Mouse (Mus musculus) erythroblast, embryonic 14.5 days (primary cell): ENCODE data around the gene Zfp618. TPM values are rescaled to one million over a fixed set of nuclear protein-coding genes. Genes with fewer than 3 reads are reported as not detected.

Source experiments
- H3K27me3 ChIP-seq: 2 replicates; pipeline ENCODE4 v1.6.1; 2012; ENCODE audit warnings: inconsistent platforms; ENCODE audit not compliant: control insufficient read depth
- H3K36me3 ChIP-seq: 2 replicates; pipeline ENCODE4 v1.6.1; 2012; ENCODE audit warnings: mild to moderate bottlenecking, inconsistent platforms; ENCODE audit not compliant: control insufficient read depth
- H3K4me1 ChIP-seq: 2 replicates; pipeline ENCODE4 v1.6.1; 2012; ENCODE audit warnings: inconsistent platforms; ENCODE audit not compliant: control insufficient read depth
- H3K4me3 ChIP-seq: replicated peaks from 2 replicates; pipeline ENCODE3; 2012; ENCODE audit warnings: moderate library complexity, mild to moderate bottlenecking, inconsistent platforms
- H3K9me3 ChIP-seq: 2 replicates; pipeline ENCODE4 v1.6.1; 2012; ENCODE audit warnings: low read length, inconsistent platforms, mixed read lengths; ENCODE audit not compliant: control insufficient read depth
- GATA1 ChIP-seq: IDR thresholded peaks from 2 replicates; pipeline ENCODE4 v1.6.1; 2012; ENCODE audit warnings: low read length, inconsistent platforms, mixed read lengths
- TAL1 ChIP-seq: IDR thresholded peaks from 3 replicates; pipeline ENCODE4 v1.6.1; 2012; ENCODE audit warnings: low read length, inconsistent platforms, mixed read lengths
- polyA plus RNA-seq: library from polyadenylated mRNA; stranded (reverse); fragments of >175 nt; gene quantifications from 2 replicates; pipeline ENCODE4 v1.2.3, GENCODE M21; 2012

The Zfp618 gene
- polyA plus RNA-seq, 1 experiment: not detected

GRCm38 (mm10) chr4:62993190-62993589 lies 27.8 kb downstream of the Zfp618 start:
- TF ChIP-seq GATA1 (no peak), TAL1 (no peak)
- Histone ChIP-seq H3K4me3 (no peak overlapping the region), H3K27me3 (no peaks in the 10 kb centered on the region), H3K4me1 (no peaks in the 10 kb centered on the region), H3K9me3 (peaks cover 12% of the 10 kb centered on the region), H3K36me3 (no peaks in the 10 kb centered on the region)

DNA sequence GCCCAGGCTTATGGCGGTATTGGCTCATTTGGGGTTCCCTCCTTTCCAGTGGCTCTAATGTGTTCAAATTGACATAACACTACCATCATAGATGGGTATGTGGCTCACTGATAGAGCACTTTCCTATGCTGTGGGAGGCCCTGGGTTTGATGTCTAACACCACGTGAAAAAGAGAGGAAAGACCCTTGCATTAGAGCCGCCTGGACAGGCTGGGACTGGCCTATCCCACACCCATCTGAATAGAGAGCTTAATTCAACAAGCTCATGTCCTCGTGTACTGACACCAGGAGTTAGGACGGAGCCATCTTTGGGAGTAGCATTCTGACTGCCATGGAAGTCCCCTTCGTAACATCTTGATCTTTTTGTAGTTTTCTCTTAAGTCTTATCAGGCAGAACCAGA lies 32.2 kb downstream of the Zfp618 start:
- TF ChIP-seq GATA1 (no peak), TAL1 (no peak)
- no peaks in the 10 kb centered on the region for H3K36me3 ChIP-seq
- no peak overlapping the region for H3K4me3 ChIP-seq
- no peaks in the 10 kb centered on the region for H3K9me3 ChIP-seq
- H3K27me3 ChIP-seq: no peaks in the 10 kb centered on the region
- H3K4me1 ChIP-seq: no peaks in the 10 kb centered on the region

DNA sequence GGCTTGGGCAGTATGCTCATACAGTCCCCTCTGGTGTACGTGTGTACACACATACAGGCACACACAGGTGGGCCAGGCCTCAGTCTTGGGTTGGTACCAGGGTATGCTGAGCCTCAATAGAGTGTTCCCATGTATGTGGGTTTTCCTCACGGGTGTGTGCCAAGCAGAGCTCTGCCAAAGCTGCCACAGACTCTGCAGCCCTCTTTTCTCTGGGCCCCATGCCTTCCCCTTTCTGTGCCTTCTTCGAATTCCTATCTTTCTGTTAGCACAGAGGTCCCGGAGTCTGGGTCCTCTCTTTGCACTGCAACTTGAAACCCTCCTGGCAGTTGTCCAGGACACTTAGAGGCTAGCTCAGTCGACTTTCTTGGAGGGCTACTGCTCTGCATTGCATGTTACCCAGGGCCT lies 33.1 kb downstream of the Zfp618 start:
- no peak for TF ChIP-seq GATA1
- no peak for TF ChIP-seq TAL1
- Histone ChIP-seq H3K9me3 (no peaks in the 10 kb centered on the region), H3K36me3 (no peaks in the 10 kb centered on the region), H3K27me3 (no peaks in the 10 kb centered on the region), H3K4me1 (no peaks in the 10 kb centered on the region), H3K4me3 (no peak overlapping the region)

GRCm38 (mm10) chr4:62998908-62999307 lies 33.5 kb downstream of the Zfp618 start:
- H3K36me3 ChIP-seq: no peaks in the 10 kb centered on the region
- H3K27me3 ChIP-seq: no peaks in the 10 kb centered on the region
- TF ChIP-seq GATA1: no peak
- no peak for TF ChIP-seq TAL1
- H3K4me3 ChIP-seq: no peak overlapping the region
- H3K9me3 ChIP-seq: no peaks in the 10 kb centered on the region
- H3K4me1 ChIP-seq: no peaks in the 10 kb centered on the region

DNA sequence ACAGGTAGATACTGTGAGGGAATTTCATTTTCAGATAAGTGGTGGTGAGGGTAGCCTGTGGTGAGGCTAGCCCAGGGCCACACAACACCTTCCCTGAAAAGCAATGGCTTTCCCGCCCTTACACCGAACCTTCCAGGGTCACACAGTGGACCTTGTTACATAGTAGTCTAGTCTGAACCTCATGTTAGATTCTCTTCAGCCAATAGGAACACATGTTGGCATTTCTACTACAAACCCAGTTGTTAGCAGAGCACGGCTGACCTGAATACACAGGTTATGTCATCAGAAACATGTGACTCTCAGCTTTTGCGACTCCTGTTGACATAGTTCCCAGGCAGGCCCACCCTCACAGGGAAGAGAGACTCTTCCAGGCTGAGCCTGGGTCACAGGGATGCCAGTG lies 33.9 kb downstream of the Zfp618 start:
- H3K36me3 ChIP-seq: no peaks in the 10 kb centered on the region
- peaks cover 3% of the 10 kb centered on the region for H3K9me3 ChIP-seq
- no peak overlapping the region for H3K4me3 ChIP-seq
- no peaks in the 10 kb centered on the region for H3K27me3 ChIP-seq
- TF ChIP-seq TAL1 (no peak), GATA1 (no peak)
- no peaks in the 10 kb centered on the region for H3K4me1 ChIP-seq

- H3K27me3 ChIP-seq: no peaks in the 10 kb centered on the region
- no peaks in the 10 kb centered on the region for H3K36me3 ChIP-seq
- peaks cover 4% of the 10 kb centered on the region for H3K9me3 ChIP-seq
- no peaks in the 10 kb centered on the region for H3K4me1 ChIP-seq
- no peak overlapping the region for H3K4me3 ChIP-seq
- TF ChIP-seq TAL1: no peak
- no peak for TF ChIP-seq GATA1
These were observed 34.5 kb downstream of the Zfp618 start for GRCm38 (mm10) chr4:62999916-63000315.

- TF ChIP-seq GATA1: no peak
- no peak for TF ChIP-seq TAL1
- Histone ChIP-seq H3K36me3 (no peaks in the 10 kb centered on the region), H3K9me3 (peaks cover 4% of the 10 kb centered on the region), H3K4me1 (no peaks in the 10 kb centered on the region), H3K4me3 (no peak overlapping the region), H3K27me3 (no peaks in the 10 kb centered on the region)
These were observed 35.1 kb downstream of the Zfp618 start for GRCm38 (mm10) chr4:63000316-63001055.

- no peaks in the 10 kb centered on the region for H3K27me3 ChIP-seq
- TF ChIP-seq GATA1: no peak
- TF ChIP-seq TAL1: no peak
- no peaks in the 10 kb centered on the region for H3K36me3 ChIP-seq
- no peaks in the 10 kb centered on the region for H3K4me1 ChIP-seq
- H3K4me3 ChIP-seq: no peak overlapping the region
- peaks cover 4% of the 10 kb centered on the region for H3K9me3 ChIP-seq
These were observed 37.0 kb downstream of the Zfp618 start for GRCm38 (mm10) chr4:63002386-63002785.

GRCm38 (mm10) chr4:63004519-63004918 lies 39.1 kb downstream of the Zfp618 start:
- peaks cover 4% of the 10 kb centered on the region for H3K9me3 ChIP-seq

More at GRCm38 (mm10) chr4:63004519-63004918, 39.1 kb downstream of the Zfp618 start:
- no peaks in the 10 kb centered on the region for H3K27me3 ChIP-seq
- H3K4me3 ChIP-seq: no peak overlapping the region
- H3K4me1 ChIP-seq: no peaks in the 10 kb centered on the region
- TF ChIP-seq GATA1 (no peak), TAL1 (no peak)
- no peaks in the 10 kb centered on the region for H3K36me3 ChIP-seq
